Mouse (Mus musculus) myocyte (in vitro differentiated cells): ENCODE measurements around the gene Lefty1.

ENCODE experiments used
- CEBPB ChIP-seq: IDR thresholded peaks from 2 replicates; pipeline ENCODE4 v1.6.1; 2011; ENCODE audit warnings: mild to moderate bottlenecking, moderate library complexity; ENCODE audit not compliant: poor library complexity, insufficient read depth, severe bottlenecking
- E2F4 ChIP-seq: IDR thresholded peaks from one replicate; pipeline ENCODE4 v1.6.1; 2011; ENCODE audit warnings: mild to moderate bottlenecking, control low read depth, moderate library complexity; ENCODE audit not compliant: insufficient read depth
- MAX ChIP-seq: IDR thresholded peaks from one replicate; pipeline ENCODE4 v1.6.1; 2011; ENCODE audit warnings: low read depth, mild to moderate bottlenecking, control low read depth
- MYOD1 ChIP-seq, 3 experiments: IDR thresholded peaks; one replicate each; pipeline ENCODE4 v1.6.1; 2011; ENCODE audit warnings: control low read depth in 2 of 3, low read depth in 2 of 3, mild to moderate bottlenecking in 2 of 3, moderate library complexity in 1 of 3; ENCODE audit not compliant: insufficient read length in 2 of 3, control insufficient read depth in 1 of 3
- MYOG ChIP-seq, 3 experiments: IDR thresholded peaks; one replicate each; pipeline ENCODE4 v1.6.1; 2011; ENCODE audit warnings: control low read depth in 2 of 3, low read depth in 2 of 3, mild to moderate bottlenecking in 2 of 3; ENCODE audit not compliant: insufficient read length in 2 of 3, control insufficient read depth in 1 of 3, insufficient read depth in 1 of 3
- POLR2A ChIP-seq: IDR thresholded peaks from one replicate; pipeline ENCODE4 v1.6.1; 2011; ENCODE audit warnings: low read depth, mild to moderate bottlenecking, control low read depth, moderate library complexity; ENCODE audit not compliant: insufficient read length
- TCF12 ChIP-seq: IDR thresholded peaks from one replicate; pipeline ENCODE4 v1.6.1; 2011; ENCODE audit warnings: mild to moderate bottlenecking, control low read depth; ENCODE audit not compliant: poor library complexity, insufficient read depth, severe bottlenecking
- TCF3 ChIP-seq: IDR thresholded peaks from one replicate; pipeline ENCODE4 v1.6.1; 2011; ENCODE audit warnings: low read depth, control low read depth; ENCODE audit not compliant: insufficient read length
- USF1 ChIP-seq: IDR thresholded peaks from one replicate; pipeline ENCODE4 v1.6.1; 2011; ENCODE audit warnings: low read depth, mild to moderate bottlenecking, control low read depth, moderate library complexity

- TF ChIP-seq MAX: no peak
- no peak for TF ChIP-seq POLR2A
- TF ChIP-seq USF1: no peak
- no peak for TF ChIP-seq E2F4
- TF ChIP-seq MYOG (IDR thresholded peaks at IDR 0.05; ENCODE audit: control insufficient read depth in 1 of 3, insufficient read depth in 1 of 3, insufficient read length in 2 of 3, low read depth in 2 of 3): no peak
- TF ChIP-seq TCF3: no peak
- TF ChIP-seq MYOD1 (IDR thresholded peaks at IDR 0.05; ENCODE audit: control insufficient read depth in 1 of 3, insufficient read length in 2 of 3, low read depth in 2 of 3): no peak
- no peak for TF ChIP-seq CEBPB
- no peak for TF ChIP-seq TCF12
These were observed 22.0 kb upstream of the Lefty1 start for GRCm38 (mm10) chr1:180912792-180913191.
